Mouse (Mus musculus) embryonic facial prominence, embryonic 12.5 days (tissue): Measurements from ENCODE around the gene Klf7. TPM values are rescaled to one million over a fixed set of nuclear protein-coding genes. Genes with fewer than 3 reads are reported as not detected.

Experiments
- ATAC-seq: fragments of 200-750 bp; cut with Nextera tagmentation; 2 replicates; pipeline ENCODE4 v1.8.0; 2017; ENCODE audit not compliant: insufficient number of reproducible peaks, insufficient read depth, low FRiP score, low TSS enrichment
- H3K27ac ChIP-seq: fragments of 300-500 bp; sonication (generic); 2 replicates; pipeline ENCODE4 v1.5.1; 2016; ENCODE audit warnings: mild to moderate bottlenecking
- H3K27me3 ChIP-seq: fragments of 300-500 bp; sonication (generic); 2 replicates; pipeline ENCODE4 v1.6.1; 2016; ENCODE audit warnings: mild to moderate bottlenecking, moderate library complexity
- H3K36me3 ChIP-seq: fragments of 300-500 bp; sonication (generic); 2 replicates; pipeline ENCODE4 v1.6.1; 2016; ENCODE audit warnings: mild to moderate bottlenecking
- H3K4me1 ChIP-seq: fragments of 300-500 bp; sonication (generic); 2 replicates; pipeline ENCODE4 v1.6.1; 2016
- H3K4me2 ChIP-seq: fragments of 300-500 bp; sonication (generic); replicated peaks from 2 replicates; pipeline ENCODE4 v1.6.1; 2016; ENCODE audit warnings: mild to moderate bottlenecking, moderate library complexity
- H3K4me3 ChIP-seq: fragments of 300-500 bp; sonication (generic); 2 replicates; pipeline ENCODE4 v1.5.1; 2016; ENCODE audit warnings: mild to moderate bottlenecking
- H3K9ac ChIP-seq: fragments of 300-500 bp; sonication (generic); 2 replicates; pipeline ENCODE4 v1.6.1; 2016; ENCODE audit warnings: mild to moderate bottlenecking, moderate library complexity
- H3K9me3 ChIP-seq: fragments of 300-500 bp; sonication (generic); 2 replicates; pipeline ENCODE4 v1.6.1; 2016; ENCODE audit warnings: mild to moderate bottlenecking, moderate library complexity
- WGBS: fragments of 180-500 bp; shearing (Covaris S2); methylation state at CpG from one replicate; pipeline ENCODE4 v1.1.7; 2016; 5-methylcytosine and 5-hydroxymethylcytosine counted together
- polyA plus RNA-seq: library from polyadenylated mRNA; unstranded; fragments of >200 nt; fragmentation: Nextera tagmentation; extraction: Ambion mirVana; gene quantifications from 2 replicates; pipeline ENCODE4 v1.2.1, GENCODE M21; 2016

Gene Klf7
- polyA plus RNA-seq, 1 experiment from 2014 or later, result 23.3 TPM

DNA sequence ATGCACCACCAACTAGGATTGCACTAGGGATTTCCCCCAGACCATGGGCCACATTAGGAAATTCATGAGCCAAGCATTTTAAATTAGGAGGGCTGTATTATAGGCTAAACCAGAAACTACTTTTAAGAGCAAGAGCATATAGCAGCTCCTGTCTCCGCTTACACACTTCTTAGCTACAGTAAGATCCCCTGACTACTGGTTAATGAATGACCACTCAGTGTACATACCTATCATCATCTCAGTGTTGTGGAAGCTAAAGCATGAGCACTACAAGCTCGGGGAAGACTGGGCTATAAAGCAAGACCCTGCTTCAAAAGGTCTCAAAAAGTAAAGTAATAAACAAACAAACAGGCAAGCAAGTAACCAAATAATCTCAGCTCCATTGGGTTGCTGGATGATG is 65.5 kb downstream of the Klf7 start:
- Histone ChIP-seq H3K36me3 (no peaks in the 10 kb centered on the region), H3K27me3 (no peaks in the 10 kb centered on the region), H3K27ac (no peak overlapping the region), H3K4me3 (no peak overlapping the region), H3K9ac (no peak overlapping the region), H3K4me2 (no peak overlapping the region), H3K4me1 (peaks cover 16% of the 10 kb centered on the region), H3K9me3 (no peaks in the 10 kb centered on the region)
- no peak for ATAC-seq
- WGBS, result 94% methylated on average over 2 of the region's 2 CpGs

DNA sequence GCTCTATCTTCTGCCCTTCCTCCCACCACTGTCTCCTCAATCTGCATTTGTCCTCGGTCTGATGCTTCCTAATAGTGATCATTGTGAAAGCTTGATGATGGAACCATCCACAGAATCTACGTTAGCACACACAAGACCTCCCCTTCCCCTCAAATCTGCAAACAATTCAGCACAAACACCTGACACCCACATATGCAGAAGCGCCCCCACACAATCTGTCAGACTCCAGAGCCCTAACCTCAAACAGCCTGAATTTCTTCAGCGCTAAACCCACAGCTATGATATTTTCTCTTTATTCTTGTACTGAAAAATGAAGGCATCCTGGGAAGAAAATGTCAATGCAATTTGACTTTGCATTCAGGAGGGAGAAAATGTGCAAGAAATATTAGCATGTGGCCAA is 66.1 kb downstream of the Klf7 start:
- Histone ChIP-seq H3K4me3 (no peak overlapping the region), H3K27ac (no peak overlapping the region), H3K9ac (no peak overlapping the region), H3K27me3 (no peaks in the 10 kb centered on the region), H3K4me2 (no peak overlapping the region), H3K36me3 (no peaks in the 10 kb centered on the region), H3K4me1 (peaks cover 11% of the 10 kb centered on the region), H3K9me3 (no peaks in the 10 kb centered on the region)
- no peak for ATAC-seq
- WGBS, result 82% methylated on average over 4 of the region's 4 CpGs

DNA sequence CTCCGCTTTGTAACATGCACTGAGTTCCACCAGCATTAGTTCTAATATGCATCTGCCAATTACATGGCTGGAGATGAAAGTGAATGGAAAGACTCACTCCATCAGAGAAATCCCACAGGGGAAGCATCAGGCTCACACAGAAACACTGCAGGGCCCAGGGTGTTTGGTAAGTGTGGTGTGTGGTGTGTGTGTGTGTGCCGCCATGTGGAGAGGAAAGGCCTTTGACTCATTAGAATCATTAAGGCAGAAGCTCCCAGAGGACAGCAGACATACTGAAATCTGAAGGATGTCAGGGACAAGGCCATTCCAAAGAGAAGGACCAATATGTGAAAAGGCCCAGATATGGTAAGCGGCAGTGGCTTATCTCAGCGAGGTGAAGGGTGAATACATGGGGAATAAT is 66.9 kb downstream of the Klf7 start:
- Histone ChIP-seq H3K4me3 (no peak overlapping the region), H3K9ac (no peak overlapping the region), H3K4me1 (peaks cover 4% of the 10 kb centered on the region; the same call in 1 of the 2 replicates), H3K27ac (no peak overlapping the region), H3K36me3 (no peaks in the 10 kb centered on the region), H3K9me3 (no peaks in the 10 kb centered on the region), H3K4me2 (no peak overlapping the region), H3K27me3 (no peaks in the 10 kb centered on the region)
- no peak for ATAC-seq
- WGBS, result 85% methylated on average over 4 of the region's 4 CpGs

DNA sequence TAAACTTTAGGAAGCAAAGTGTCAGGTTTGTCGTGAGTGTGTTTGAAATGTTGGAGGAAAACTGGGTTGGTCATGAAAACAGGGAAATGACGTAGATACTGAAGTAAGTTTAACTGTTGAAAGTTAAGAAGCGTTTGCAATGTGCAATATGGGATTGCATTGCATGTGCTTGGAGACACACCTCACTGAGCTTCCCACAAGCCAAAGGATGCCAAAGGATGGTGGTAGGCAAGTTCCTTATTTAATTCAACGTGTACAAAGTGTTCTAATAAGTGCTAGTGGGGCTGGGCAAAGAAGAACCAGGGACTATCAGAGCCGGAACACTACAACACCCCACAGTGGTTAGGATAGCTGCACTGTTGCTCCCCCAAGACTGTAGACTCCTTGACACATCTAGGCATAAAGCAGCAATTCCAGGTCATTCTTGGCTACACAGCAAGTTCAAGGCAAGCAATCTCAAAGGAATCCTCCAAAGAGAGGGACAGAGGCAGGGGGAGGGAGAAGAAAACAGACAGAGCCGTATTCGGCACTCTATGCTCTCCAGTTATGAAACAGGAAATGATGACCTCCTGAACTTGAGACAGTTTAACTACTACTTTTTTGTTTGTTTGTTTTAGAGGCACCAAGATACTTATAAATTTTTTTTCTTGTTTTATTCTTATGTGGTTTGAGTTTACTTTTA is 69.9 kb downstream of the Klf7 start:
- Histone ChIP-seq H3K4me3 (no peak overlapping the region), H3K4me2 (no peak overlapping the region), H3K4me1 (0 out of 2 replicates have a peak, but pooled peaks cover 2% of the 10 kb centered on the region), H3K27ac (no peak overlapping the region), H3K36me3 (no peaks in the 10 kb centered on the region), H3K27me3 (no peaks in the 10 kb centered on the region), H3K9ac (no peak overlapping the region), H3K9me3 (no peaks in the 10 kb centered on the region)
- WGBS, result 70% methylated on average over 7 of the region's 7 CpGs
- ATAC-seq, result no peak

DNA sequence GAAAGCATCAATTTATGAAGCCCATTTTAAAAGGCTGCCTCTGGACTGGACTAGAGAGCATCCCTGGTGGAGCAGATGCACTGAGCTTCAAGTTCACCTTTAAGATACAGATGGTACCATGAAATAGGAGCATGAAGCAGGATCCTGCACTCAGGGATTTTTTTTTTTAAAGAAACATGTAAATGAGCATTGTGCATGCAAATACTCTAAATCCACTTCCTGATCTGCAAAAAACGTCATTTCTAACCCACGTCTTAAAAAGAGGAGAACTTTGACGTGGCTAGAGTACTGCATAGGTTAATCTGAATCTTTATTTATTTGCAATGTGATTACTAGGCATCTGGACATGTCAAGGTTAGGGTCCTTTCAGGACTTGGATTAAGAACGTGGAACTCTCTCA is 73.5 kb downstream of the Klf7 start:
- no peaks in the 10 kb centered on the region for H3K27me3 ChIP-seq
- no peak for ATAC-seq
- no peak overlapping the region for H3K9ac ChIP-seq
- H3K9me3 ChIP-seq, result no peaks in the 10 kb centered on the region
- 0 out of 2 replicates have a peak, but pooled peaks cover 2% of the 10 kb centered on the region for H3K4me1 ChIP-seq
- H3K36me3 ChIP-seq, result no peaks in the 10 kb centered on the region
- no peak overlapping the region for H3K27ac ChIP-seq
- no peak overlapping the region for H3K4me3 ChIP-seq
- no peak overlapping the region for H3K4me2 ChIP-seq
- WGBS, result 80% methylated on average over 4 of the region's 4 CpGs

DNA sequence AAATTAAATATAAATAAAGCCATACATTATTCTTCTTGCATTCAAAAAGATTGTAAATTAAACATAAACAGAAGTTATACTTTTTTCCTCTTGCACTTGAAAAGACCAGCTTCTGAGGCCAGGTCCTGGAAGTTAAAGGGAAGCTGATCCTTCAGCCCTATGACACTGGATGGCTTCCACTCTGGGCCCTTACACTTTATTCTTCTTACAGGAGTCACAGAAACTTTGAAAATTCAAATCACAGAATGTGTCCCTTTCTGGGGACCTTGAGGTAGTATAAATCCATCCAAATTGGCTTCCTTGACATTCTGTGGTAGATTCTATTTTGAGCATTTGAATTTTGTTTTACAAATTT is 75.3 kb downstream of the Klf7 start:
- H3K4me2 ChIP-seq, result no peak overlapping the region

DNA sequence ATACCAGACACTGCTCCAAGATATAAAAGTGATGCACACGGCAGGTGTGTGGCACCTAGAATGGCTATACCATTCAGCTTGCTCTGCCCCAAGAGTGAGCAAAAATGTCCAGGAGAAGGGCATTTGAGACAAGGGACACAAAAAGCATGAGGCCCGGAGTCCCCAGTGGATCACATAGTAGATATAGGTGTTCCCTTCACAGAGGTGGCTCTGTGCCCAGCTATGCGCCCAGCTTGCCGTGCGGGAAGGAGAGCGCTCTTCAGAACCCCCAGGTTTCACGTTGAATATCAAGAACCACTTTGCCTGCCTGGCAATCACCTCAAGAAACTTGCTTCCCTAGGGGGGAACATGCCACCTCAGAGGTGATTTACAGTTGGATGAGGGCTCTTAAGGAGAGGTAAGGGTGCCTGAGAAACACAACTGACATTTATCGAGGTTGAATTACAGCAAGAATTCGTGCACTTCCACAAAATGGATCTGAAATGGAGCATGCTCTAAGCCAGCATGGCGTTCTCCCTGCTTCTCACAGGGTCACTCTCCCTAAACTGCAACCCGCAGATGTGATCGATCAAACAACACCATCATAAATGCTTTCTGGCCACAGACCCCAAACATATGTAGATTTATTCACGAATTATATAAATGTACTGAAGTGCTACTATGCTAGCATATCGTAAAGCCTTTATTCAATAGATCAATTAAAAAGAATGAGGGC is 75.8 kb downstream of the Klf7 start:
- Histone ChIP-seq H3K4me2 (no peak overlapping the region), H3K27me3 (no peaks in the 10 kb centered on the region), H3K9me3 (no peaks in the 10 kb centered on the region), H3K4me1 (0 out of 2 replicates have a peak, but pooled peaks cover 8% of the 10 kb centered on the region), H3K4me3 (no peak overlapping the region), H3K9ac (no peak overlapping the region), H3K27ac (no peak overlapping the region), H3K36me3 (no peaks in the 10 kb centered on the region)
- no peak for ATAC-seq
- 89% methylated on average over 14 of the region's 14 CpGs for WGBS

More for the DNA sequence above, 75.3 kb downstream of the Klf7 start:
- H3K27ac ChIP-seq, result no peak overlapping the region
- H3K4me1 ChIP-seq, result 0 out of 2 replicates have a peak, but pooled peaks cover 8% of the 10 kb centered on the region
- no peak for ATAC-seq
- H3K9me3 ChIP-seq, result no peaks in the 10 kb centered on the region
- no peak overlapping the region for H3K9ac ChIP-seq
- H3K36me3 ChIP-seq, result no peaks in the 10 kb centered on the region
- H3K27me3 ChIP-seq, result no peaks in the 10 kb centered on the region
- no peak overlapping the region for H3K4me3 ChIP-seq

DNA sequence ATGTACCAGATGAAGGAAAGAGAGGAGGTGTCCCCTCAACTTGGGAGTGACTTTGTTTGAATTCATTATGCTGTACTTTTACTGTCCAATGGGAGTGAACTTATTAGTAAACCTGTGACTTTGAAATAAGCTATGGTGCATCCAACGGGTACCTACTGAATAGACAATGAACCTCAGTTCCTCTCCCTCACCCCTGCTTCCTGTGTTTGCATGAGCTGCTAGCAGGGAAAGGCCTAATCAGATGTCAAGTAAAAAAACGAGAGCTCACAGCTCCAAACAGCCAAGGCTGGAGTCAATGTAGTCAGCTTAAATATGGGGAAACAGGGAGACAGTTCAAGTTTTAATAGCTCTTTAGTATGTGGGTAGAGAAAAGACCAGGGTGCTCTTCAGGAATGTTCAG is 77.5 kb downstream of the Klf7 start:
- no peak overlapping the region for H3K9ac ChIP-seq
- H3K4me3 ChIP-seq, result no peak overlapping the region
- ATAC-seq, result no peak
- H3K4me1 ChIP-seq, result peaks cover 8% of the 10 kb centered on the region; the same call in 1 of the 2 replicates
- WGBS, result 24% methylated on average over 2 of the region's 2 CpGs
- no peak overlapping the region for H3K4me2 ChIP-seq
- no peaks in the 10 kb centered on the region for H3K9me3 ChIP-seq
- peaks cover 2% of the 10 kb centered on the region; the same call in 1 of the 2 replicates for H3K36me3 ChIP-seq
- no peak overlapping the region for H3K27ac ChIP-seq
- H3K27me3 ChIP-seq, result no peaks in the 10 kb centered on the region

DNA sequence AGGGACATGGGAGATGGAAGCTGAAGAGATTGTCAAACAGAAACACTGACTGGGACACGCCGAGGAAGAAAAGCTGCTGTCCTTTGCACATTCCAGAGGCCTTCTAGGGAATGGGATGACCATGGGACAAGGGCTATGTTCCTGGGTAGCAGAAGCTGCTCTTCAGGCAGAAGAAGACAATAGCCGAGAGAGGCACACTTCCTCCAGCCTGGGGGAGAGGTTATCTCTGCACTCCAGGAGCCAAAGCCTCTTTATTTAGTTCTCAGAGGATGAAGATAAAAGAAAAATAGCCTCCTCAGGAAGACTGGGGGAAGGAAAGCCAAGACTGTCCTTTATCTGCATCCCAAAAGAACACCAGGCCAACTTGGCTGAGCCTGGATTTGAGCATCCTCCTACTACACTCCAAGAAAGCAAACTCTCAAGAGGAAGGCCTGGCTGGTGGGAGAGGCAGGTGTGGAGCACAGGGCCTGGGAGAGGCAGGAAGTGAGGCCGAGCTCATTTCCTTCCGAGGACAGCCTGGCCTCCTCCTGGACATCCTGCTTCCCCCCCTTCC is 81.2 kb downstream of the Klf7 start:
- H3K36me3 ChIP-seq, result peaks cover 2% of the 10 kb centered on the region; the same call in 1 of the 2 replicates
- no peaks in the 10 kb centered on the region for H3K9me3 ChIP-seq
- peaks cover 8% of the 10 kb centered on the region; the same call in 1 of the 2 replicates for H3K4me1 ChIP-seq
- H3K27me3 ChIP-seq, result no peaks in the 10 kb centered on the region
- H3K4me2 ChIP-seq, result no peak overlapping the region
- no peak for ATAC-seq
- H3K9ac ChIP-seq, result no peak overlapping the region
- H3K27ac ChIP-seq, result no peak overlapping the region
- WGBS, result 69% methylated on average over 5 of the region's 5 CpGs
- H3K4me3 ChIP-seq, result no peak overlapping the region

DNA sequence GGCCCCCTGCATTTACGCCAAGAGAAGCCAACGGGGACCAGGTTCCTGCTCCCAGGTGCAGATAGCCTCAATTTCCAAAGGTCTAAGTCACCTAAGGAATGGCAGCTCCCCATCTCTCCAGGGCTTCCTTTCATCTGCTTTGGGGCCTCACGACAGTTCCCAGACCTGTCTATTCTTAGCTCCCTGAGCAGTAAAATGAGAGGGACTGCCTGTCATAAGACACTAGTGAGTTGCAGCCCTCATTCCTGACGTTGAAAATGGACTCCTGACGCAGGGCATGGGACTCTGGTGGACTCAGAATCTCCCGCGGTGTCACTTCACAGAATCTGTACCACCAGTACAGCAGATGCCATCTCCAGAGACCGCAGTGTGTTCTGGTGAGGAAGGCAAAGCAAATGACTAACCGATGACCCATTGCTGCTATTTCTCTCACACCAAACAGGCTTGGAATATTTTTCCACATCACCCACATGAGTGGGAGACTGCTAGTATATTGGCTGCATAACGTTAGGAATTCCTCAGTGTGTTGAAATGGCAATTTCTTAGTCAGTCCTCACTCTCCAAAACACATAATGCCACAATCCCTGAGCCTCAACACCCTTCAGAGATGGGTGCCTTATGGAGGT is 81.9 kb downstream of the Klf7 start:
- no peak for ATAC-seq
- H3K27ac ChIP-seq, result no peak overlapping the region
- WGBS, result 83% methylated on average over 10 of the region's 10 CpGs

DNA sequence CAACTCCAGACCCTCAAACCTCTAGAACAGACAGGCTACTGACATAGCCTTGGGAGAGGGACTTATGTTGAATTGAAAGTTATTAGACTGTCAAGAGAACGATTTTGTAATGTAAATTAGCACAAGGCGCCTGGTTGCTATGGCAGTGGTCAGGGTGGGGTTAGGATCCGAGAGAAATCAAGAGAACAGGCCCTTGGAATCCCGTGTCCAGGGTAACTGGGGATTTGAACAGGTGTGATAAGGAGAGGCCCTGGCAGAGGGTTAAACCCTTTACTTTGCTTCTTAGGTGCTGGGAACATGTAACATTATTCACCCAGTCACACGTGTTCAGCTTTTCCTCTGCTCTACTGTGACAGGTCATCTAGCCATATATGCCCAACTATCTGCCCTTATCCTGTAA is 83.7 kb downstream of the Klf7 start:
- Histone ChIP-seq H3K27me3 (no peaks in the 10 kb centered on the region), H3K9ac (no peak overlapping the region), H3K4me1 (peaks cover 4% of the 10 kb centered on the region; the same call in 1 of the 2 replicates), H3K4me2 (no peak overlapping the region), H3K36me3 (peaks cover 9% of the 10 kb centered on the region; the same call in 1 of the 2 replicates), H3K4me3 (no peak overlapping the region), H3K9me3 (no peaks in the 10 kb centered on the region), H3K27ac (no peak overlapping the region)
- 71% methylated on average over 5 of the region's 5 CpGs for WGBS
- ATAC-seq, result no peak

More for the DNA sequence above, 81.9 kb downstream of the Klf7 start:
- Histone ChIP-seq H3K4me1 (peaks cover 8% of the 10 kb centered on the region; the same call in 1 of the 2 replicates), H3K27me3 (no peaks in the 10 kb centered on the region), H3K4me2 (no peak overlapping the region), H3K36me3 (peaks cover 3% of the 10 kb centered on the region; the same call in 1 of the 2 replicates), H3K4me3 (no peak overlapping the region), H3K9ac (no peak overlapping the region), H3K9me3 (no peaks in the 10 kb centered on the region)
